Mouse (Mus musculus): ENCODE measurements around the gene Slc39a5.

DNA sequence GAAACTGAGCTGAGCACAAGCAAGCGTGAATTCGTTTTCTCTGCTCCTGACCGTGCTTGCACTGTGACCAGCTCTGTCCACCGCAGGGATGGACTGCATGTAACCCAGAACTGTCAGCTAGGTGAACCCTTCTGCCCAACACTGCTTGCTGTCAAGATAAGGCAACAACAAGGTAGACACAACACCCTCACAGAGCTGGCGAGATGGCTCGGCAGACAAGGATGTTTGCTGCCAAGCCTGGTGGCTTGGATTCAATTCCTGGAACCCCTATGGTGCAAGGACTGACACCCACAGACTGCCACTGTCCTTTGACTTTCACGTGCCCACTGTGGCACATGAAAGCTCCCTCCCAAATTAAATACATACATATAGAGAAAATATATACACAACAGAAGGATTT is 2.9 kb upstream of the Slc39a5 start:
- TF ChIP-seq CTCF (IDR thresholded peaks at IDR 0.05; ENCODE audit: extremely low read depth, insufficient read depth, low read length), result no peak
- TF ChIP-seq POLR2A (IDR thresholded peaks at IDR 0.05; ENCODE audit: extremely low read depth, insufficient read depth, low read length), result no peak

Measured in cortical plate, adult 2 months (tissue).